Mouse (Mus musculus): ENCODE results near the gene Rbfox3. TPM values are rescaled to one million over a fixed set of nuclear protein-coding genes. Genes with fewer than 3 reads are reported as not detected.

Rbfox3 gene
- polyA plus RNA-seq, 1 experiment from 2014 or later = 1.5 TPM

DNA sequence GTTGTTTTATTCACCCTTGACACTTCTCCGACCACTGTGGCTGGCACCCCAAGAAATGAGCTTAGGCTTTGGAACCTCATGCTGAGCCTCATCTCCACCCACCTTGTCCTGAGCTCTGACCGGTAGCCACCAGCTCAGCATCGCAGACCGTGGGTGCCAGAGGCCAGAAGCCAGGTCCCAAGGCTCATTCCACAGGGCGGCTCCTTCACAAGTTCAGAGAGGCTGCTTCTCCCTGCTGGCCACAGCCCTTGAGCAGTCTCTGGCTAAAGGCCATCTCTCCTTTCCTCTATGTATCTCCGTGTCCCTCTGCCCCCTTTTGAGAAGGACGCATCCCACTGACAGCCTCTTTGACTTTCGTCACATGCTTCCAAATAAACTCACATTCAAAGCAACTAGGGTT is 23.0 kb downstream of the Rbfox3 start:
- no peaks in the 10 kb centered on the region for H3K27me3 ChIP-seq (replicated peaks)
- no peak for ATAC-seq
- H3K4me1 ChIP-seq (replicated peaks) = no peaks in the 10 kb centered on the region
- no peaks in the 10 kb centered on the region for H3K9me3 ChIP-seq
- no peak overlapping the region for H3K4me3 ChIP-seq (replicated peaks)
- no peak overlapping the region for H3K27ac ChIP-seq
- no peaks in the 10 kb centered on the region for H3K36me3 ChIP-seq
- H3K4me2 ChIP-seq (replicated peaks) = no peak overlapping the region
- whole genome bisulfite sequencing = 80% methylated on average over 8 of the region's 8 CpGs
- no peak overlapping the region for H3K9ac ChIP-seq

DNA sequence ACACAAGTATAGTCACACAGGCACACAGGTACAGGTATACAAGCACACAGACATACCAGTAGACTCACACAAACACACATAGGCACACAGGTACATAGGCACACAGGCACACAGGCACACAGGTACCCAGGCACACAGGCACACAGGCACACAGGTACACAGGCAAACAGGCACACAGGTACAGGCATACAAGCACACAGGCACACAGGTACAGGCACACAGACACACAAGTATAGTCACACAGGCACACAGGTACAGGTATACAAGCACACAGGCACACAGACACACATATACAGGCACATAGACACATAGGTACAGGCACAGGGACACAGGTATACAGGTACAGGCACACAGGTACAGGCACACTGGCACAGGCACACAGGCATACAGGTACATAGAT is 24.2 kb downstream of the Rbfox3 start:
- Histone ChIP-seq H3K27ac (no peak overlapping the region), H3K36me3 (no peaks in the 10 kb centered on the region), H3K27me3 (replicated peaks) (no peaks in the 10 kb centered on the region), H3K9me3 (no peaks in the 10 kb centered on the region), H3K9ac (no peak overlapping the region), H3K4me3 (replicated peaks) (no peak overlapping the region), H3K4me2 (replicated peaks) (no peak overlapping the region), H3K4me1 (replicated peaks) (no peaks in the 10 kb centered on the region)
- ATAC-seq = no peak

DNA sequence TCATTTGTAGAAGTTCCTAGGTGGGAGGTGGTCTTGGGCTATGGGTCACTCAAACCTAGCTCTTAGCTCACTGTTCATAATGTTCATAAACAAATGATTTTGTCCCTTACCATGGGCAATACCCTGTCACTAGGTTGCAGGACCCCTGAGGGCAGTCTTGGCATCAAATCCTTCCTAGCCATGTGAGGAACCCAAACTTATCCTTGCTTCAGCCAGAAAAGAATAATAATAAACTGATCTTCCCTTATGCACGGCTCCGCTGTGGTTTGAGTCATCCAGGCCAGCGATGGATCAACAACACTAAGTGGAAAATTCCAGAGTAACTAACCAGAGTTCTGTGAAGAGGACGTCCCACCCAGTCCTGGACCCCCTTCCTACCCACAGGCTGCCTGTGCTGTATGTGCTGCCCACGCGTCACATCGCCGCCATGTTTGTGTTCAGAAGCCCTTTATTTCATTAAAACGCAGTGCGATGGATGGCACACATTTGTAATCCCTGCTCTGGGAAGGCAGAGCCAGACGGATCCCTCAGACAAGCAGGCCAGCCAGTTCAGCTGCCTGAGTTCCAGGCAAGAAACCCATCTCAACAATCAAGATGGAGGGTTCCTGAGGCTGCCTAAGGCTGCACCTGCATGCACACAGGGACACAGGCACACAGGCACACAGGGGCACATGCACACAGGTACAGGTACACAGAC is 25.0 kb downstream of the Rbfox3 start:
- Histone ChIP-seq H3K27me3 (replicated peaks) (no peaks in the 10 kb centered on the region), H3K9me3 (no peaks in the 10 kb centered on the region), H3K9ac (no peak overlapping the region), H3K4me1 (replicated peaks) (no peaks in the 10 kb centered on the region), H3K4me2 (replicated peaks) (no peak overlapping the region), H3K4me3 (replicated peaks) (no peak overlapping the region), H3K36me3 (no peaks in the 10 kb centered on the region), H3K27ac (no peak overlapping the region)
- ATAC-seq = no peak
- WGBS = 84% methylated on average over 11 of the region's 11 CpGs

DNA sequence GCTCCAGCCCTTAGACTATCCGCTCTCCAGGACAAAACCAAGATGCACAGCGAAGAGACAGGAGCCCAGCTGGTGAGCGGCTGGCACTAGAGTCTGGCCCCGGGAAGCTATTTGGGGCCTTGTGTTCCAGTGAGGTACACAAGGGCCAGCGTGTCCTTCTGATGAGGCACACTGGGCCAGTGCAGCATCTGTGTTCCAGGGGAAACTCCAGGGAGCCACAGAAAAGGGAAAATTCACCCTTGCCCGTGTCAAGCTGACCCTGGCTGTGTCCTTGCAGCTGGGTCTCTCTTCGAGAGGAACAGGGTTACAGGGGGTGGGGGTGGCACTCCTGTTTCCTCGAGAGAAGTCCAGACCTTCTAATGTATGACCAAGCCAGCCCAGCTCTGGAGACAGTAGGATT is 25.8 kb downstream of the Rbfox3 start:
- Histone ChIP-seq H3K4me3 (replicated peaks) (no peak overlapping the region), H3K36me3 (no peaks in the 10 kb centered on the region), H3K4me1 (replicated peaks) (no peaks in the 10 kb centered on the region), H3K4me2 (replicated peaks) (no peak overlapping the region), H3K9me3 (no peaks in the 10 kb centered on the region), H3K27me3 (replicated peaks) (no peaks in the 10 kb centered on the region), H3K27ac (no peak overlapping the region), H3K9ac (no peak overlapping the region)
- no peak for ATAC-seq
- WGBS = 83% methylated on average over 8 of the region's 8 CpGs

DNA sequence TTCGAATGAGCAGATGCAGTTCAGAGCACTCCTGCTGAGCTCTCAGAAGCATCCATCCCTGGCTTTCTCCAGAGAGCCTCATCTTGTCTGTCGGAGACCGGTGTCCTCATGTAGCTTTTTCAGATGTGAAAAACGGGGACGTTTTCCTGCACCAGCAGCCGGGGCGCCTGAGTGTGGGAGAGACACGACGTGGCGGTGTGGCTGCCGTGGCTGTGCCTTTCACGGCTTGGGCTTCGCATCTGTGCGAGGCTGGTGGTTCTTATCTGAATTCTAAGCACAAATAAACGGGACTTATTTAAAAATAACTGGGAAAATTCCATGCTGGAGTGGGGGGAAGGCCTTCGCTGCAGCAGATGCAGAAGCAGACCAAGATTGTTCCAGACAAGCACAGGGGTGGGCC is 26.3 kb downstream of the Rbfox3 start:
- 87% methylated on average over 16 of the region's 16 CpGs for WGBS

DNA sequence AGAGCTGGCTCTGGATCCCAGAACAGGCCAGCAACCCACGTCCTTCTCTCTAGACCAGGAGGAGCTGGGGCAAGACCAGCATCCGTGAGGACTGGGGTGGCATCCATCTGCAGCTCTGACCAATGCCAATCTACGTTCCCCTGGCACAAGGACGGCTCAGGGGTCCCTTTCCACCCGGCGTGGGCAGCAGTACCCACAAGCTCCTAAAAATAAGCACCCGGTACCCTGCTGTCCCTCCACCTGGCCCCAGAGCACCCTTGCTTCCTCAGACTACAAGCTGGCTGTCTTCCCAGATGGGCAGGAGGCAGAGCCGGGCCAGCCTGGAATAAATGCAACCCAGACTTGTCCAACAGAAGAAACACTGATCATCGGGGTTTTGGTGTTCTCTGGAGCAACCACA is 28.3 kb downstream of the Rbfox3 start:
- no peak overlapping the region for H3K27ac ChIP-seq
- H3K4me3 ChIP-seq (replicated peaks) = no peak overlapping the region
- H3K4me2 ChIP-seq (replicated peaks) = no peak overlapping the region
- ATAC-seq = no peak
- no peak overlapping the region for H3K9ac ChIP-seq
- 81% methylated on average over 9 of the region's 9 CpGs for WGBS
- H3K4me1 ChIP-seq (replicated peaks) = no peaks in the 10 kb centered on the region
- H3K9me3 ChIP-seq = no peaks in the 10 kb centered on the region
- H3K36me3 ChIP-seq = no peaks in the 10 kb centered on the region
- no peaks in the 10 kb centered on the region for H3K27me3 ChIP-seq (replicated peaks)

More for the DNA sequence above, 26.3 kb downstream of the Rbfox3 start:
- H3K4me3 ChIP-seq (replicated peaks) = no peak overlapping the region
- H3K27me3 ChIP-seq (replicated peaks) = no peaks in the 10 kb centered on the region
- no peak overlapping the region for H3K27ac ChIP-seq
- no peak for ATAC-seq
- no peak overlapping the region for H3K4me2 ChIP-seq (replicated peaks)
- no peaks in the 10 kb centered on the region for H3K9me3 ChIP-seq
- no peaks in the 10 kb centered on the region for H3K4me1 ChIP-seq (replicated peaks)
- no peak overlapping the region for H3K9ac ChIP-seq
- no peaks in the 10 kb centered on the region for H3K36me3 ChIP-seq

DNA sequence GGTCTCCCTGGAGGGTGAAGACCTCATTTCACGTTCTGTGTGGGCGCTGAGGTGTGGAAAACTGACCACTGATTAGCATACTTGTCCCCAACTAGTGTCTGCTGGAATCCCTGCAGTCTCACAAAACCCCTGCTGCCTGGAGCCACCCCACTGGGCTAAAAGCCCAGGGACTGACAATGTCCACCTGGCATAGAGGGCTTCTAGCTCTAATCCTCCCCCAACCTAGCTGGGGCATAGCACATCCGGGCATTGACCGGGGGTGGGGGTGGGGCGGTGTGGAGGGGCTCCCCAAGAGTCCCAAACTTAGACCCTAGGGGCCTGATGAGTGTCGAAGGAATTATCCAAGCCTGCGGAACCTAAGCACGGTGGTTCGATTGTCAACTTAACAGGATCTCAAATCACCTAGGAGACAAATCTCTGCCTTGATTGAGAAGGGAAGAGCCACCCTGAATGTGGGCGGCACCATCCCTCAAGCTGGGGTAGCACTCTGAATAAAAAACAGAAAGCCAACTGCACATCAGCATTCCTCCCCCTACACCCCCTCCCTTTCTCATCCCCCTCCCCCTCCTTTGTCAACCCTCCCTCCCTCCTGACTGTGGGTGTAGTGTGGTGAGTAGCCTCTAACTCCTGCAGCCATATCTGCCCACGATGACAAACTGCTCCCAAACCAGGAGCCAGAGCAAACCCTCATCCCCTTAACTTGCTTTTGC is 29.5 kb downstream of the Rbfox3 start:
- no peak for ATAC-seq
- no peak overlapping the region for H3K4me3 ChIP-seq (replicated peaks)
- no peak overlapping the region for H3K27ac ChIP-seq
- H3K4me1 ChIP-seq (replicated peaks) = no peaks in the 10 kb centered on the region
- no peaks in the 10 kb centered on the region for H3K9me3 ChIP-seq
- H3K27me3 ChIP-seq (replicated peaks) = no peaks in the 10 kb centered on the region
- WGBS = 36% methylated on average over 11 of the region's 11 CpGs
- no peak overlapping the region for H3K4me2 ChIP-seq (replicated peaks)
- H3K36me3 ChIP-seq = no peaks in the 10 kb centered on the region
- H3K9ac ChIP-seq = no peak overlapping the region

DNA sequence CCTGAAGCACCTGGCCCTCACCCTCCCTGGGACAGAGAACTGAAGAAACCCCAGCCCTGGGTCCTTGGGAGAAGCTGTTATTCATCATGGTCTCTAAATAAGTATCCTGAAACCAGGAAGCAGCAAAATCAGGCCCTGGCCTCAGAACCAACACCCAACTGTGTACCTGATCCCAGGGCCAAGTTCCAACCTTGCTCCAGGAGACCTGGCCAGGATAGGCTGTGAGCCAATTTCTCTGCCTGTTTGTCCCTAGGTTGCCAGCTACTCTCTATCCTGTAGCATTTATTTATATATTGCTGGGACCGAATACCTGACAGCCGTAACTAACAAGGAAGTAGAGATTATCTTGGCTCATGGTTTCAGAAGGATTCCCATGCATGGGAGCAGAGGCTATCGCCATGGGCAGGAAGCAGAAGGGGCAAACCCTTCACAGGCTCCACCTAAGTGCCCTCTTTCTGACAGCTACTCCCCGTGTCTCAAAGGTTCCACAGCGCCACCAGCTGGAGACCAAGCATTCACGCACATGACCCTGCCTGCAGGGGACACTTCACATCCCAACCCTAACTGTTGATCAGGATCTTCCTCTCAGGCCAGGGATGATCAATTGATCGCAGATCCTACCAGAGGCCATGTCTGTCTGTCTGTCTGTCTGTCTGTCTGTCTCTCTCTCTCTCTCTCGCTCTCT is 31.8 kb downstream of the Rbfox3 start:
- Histone ChIP-seq H3K27ac (no peak overlapping the region), H3K9me3 (no peaks in the 10 kb centered on the region), H3K4me2 (replicated peaks) (no peak overlapping the region), H3K9ac (no peak overlapping the region), H3K4me1 (replicated peaks) (0 out of 2 replicates have a peak, but pooled peaks cover 8% of the 10 kb centered on the region), H3K4me3 (replicated peaks) (no peak overlapping the region), H3K36me3 (no peaks in the 10 kb centered on the region), H3K27me3 (replicated peaks) (no peaks in the 10 kb centered on the region)
- whole genome bisulfite sequencing = 88% methylated on average over 8 of the region's 8 CpGs
- ATAC-seq = no peak

DNA sequence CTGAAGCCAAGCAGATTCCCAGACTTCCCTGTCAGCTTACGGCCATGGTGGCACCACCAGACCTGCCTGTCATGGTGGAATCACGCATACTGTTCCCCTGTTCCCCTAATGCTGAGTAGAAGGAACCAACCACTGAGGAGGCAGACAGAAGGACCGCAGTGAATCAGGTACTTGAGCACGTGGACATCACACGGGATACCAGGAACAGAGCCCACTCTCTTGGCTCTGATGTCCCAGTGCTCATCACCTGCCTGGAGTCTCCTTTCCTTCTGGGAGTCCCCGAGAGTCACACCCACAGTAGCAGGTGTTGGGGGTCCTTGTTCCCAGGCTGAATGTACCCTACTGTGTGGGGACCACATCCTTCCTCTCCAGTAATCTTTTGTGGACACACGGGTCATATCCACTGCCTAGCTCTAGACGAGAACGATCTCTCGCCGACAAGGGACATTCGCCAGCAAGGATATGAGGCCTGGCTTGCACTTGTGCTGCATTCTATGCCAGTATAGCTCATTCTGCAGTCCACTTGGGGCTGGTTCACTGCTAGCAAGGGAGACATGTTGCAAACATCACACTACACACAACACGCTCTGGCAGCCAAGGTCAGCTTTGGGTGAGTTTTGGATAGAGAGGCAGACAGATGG is 32.7 kb downstream of the Rbfox3 start:
- no peak overlapping the region for H3K4me2 ChIP-seq (replicated peaks)
- H3K4me1 ChIP-seq (replicated peaks) = 0 out of 2 replicates have a peak, but pooled peaks cover 8% of the 10 kb centered on the region
- H3K27me3 ChIP-seq (replicated peaks) = no peaks in the 10 kb centered on the region
- no peaks in the 10 kb centered on the region for H3K9me3 ChIP-seq
- 87% methylated on average over 13 of the region's 13 CpGs for WGBS
- H3K4me3 ChIP-seq (replicated peaks) = no peak overlapping the region
- H3K9ac ChIP-seq = no peak overlapping the region
- no peaks in the 10 kb centered on the region for H3K36me3 ChIP-seq
- H3K27ac ChIP-seq = no peak overlapping the region
- ATAC-seq = no peak

DNA sequence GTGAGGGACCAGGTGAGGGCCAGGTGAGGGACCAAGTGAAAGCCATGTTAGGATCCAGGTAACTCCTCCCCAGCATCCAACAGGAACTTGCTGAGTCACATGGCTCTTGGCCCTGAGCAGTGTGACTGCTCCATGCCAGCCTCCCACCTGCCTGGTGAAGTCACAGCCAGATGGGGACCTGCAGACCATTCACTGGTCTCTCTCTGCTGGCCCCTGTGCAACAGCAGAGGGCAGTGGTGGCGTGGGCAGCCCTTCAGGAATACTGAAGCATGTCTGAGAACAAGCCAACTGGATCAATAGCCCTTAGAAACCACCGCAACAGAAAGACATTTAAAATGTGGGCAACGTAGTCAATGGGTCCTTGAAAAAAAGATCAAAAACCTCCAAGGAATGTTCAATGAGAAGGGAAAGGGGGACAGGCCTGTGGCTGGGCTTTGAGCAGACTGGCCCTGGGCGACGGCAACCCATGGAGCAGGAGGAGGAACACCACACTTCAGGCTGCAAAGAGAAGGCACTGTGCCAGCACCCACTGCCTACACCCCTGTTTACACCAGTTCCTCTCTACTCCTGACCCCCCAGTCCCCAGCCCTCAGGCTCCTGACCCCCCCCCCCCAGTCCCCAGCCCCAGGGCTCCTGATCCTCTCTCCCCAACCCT is 36.0 kb downstream of the Rbfox3 start:
- no peak overlapping the region for H3K27ac ChIP-seq
- no peaks in the 10 kb centered on the region for H3K9me3 ChIP-seq
- H3K27me3 ChIP-seq (replicated peaks) = no peaks in the 10 kb centered on the region
- ATAC-seq = peak; percentile 45
- WGBS = 70% methylated on average over 5 of the region's 5 CpGs
- H3K36me3 ChIP-seq = no peaks in the 10 kb centered on the region
- H3K9ac ChIP-seq = no peak overlapping the region
- H3K4me3 ChIP-seq (replicated peaks) = no peak overlapping the region
- no peak overlapping the region; the same call in 1 of the 2 replicates for H3K4me2 ChIP-seq (replicated peaks)
- H3K4me1 ChIP-seq (replicated peaks) = 0 out of 2 replicates have a peak, but pooled peaks cover 8% of the 10 kb centered on the region

DNA sequence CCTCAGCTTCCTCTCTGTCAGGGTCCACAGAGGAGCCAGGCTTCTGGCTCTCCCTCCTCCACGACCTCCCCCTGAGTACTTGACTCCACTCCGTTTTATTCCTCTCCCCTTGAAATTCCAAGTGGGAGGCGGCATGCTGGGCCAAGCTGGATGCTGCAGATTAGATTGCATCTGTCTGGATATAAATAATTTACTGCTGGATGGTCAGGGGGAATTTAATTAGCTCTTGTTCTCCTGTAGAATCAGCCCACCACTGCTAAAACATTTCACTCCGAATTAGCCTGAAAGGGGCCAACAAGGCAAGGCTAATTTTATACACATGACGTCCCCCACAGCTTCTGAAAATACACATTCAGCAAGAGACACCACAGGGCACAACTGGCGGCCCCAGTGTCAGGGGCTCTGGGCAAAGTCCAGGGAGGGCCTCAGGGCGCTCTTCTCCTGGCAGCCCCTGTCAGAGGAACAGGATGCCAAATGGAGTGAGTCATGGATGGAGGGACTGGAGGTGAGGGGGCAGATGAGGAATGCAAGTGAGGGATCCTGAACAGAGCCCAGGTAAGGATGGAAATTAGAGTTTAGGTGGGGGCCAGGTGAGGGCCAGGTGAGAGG is 36.8 kb downstream of the Rbfox3 start:
- H3K4me3 ChIP-seq (replicated peaks) = no peak overlapping the region
- H3K4me2 ChIP-seq (replicated peaks) = no peak overlapping the region; the same call in 1 of the 2 replicates
- H3K36me3 ChIP-seq = no peaks in the 10 kb centered on the region
- H3K27me3 ChIP-seq (replicated peaks) = no peaks in the 10 kb centered on the region
- H3K27ac ChIP-seq = no peak overlapping the region
- H3K9me3 ChIP-seq = no peaks in the 10 kb centered on the region
- 0 out of 2 replicates have a peak, but pooled peaks cover 8% of the 10 kb centered on the region for H3K4me1 ChIP-seq (replicated peaks)
- WGBS = 40% methylated on average over 7 of the region's 7 CpGs
- no peak; the same call in 1 of the 2 replicates for ATAC-seq
- H3K9ac ChIP-seq = no peak overlapping the region
